Mouse (Mus musculus) ES-E14 (cell line): ENCODE measurements around the gene Inpp5f.

Experiments used
- CHD2 ChIP-seq: IDR thresholded peaks from 2 replicates; pipeline ENCODE4 v1.6.1; 2014; ENCODE audit warnings: mild to moderate bottlenecking, low read depth, low read length, inconsistent platforms
- HCFC1 ChIP-seq: IDR thresholded peaks from 2 replicates; pipeline ENCODE4 v1.6.1; 2012; ENCODE audit warnings: low read length, inconsistent platforms, borderline replicate concordance; ENCODE audit not compliant: insufficient read depth
- MAFK ChIP-seq: IDR thresholded peaks from 2 replicates; pipeline ENCODE4 v1.6.1; 2014; ENCODE audit warnings: mild to moderate bottlenecking, low read depth, low read length, inconsistent platforms; ENCODE audit not compliant: insufficient read depth
- ZC3H11A ChIP-seq: IDR thresholded peaks from 2 replicates; pipeline ENCODE4 v1.6.1; 2012; ENCODE audit warnings: low read depth, mild to moderate bottlenecking, inconsistent platforms, low read length, borderline replicate concordance
- ZNF384 ChIP-seq: IDR thresholded peaks from 2 replicates; pipeline ENCODE4 v1.6.1; 2012; ENCODE audit warnings: low read depth, low read length, inconsistent platforms

DNA sequence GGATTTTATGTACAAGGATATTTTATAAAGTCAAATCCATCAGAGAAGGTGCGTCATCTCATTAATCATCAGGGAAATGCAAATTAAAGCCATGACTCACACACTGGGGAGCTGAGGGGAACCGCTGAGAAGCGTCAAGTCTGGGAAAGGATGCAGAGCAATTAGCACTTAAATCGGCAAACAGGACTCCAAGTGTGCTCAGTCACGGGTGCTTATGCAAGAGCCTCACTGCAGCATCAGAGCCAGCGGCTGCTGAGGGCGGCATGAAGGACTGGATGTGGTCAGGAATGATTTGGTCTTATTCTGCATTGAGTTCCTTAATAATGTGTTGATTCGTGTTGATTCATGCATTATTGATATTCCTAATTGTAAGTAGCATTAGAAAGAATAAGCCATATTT lies 60.8 kb downstream of the Inpp5f start:
- TF ChIP-seq CHD2 = no peak
- no peak for TF ChIP-seq ZNF384
- TF ChIP-seq HCFC1 = no peak
- no peak for TF ChIP-seq MAFK
- no peak for TF ChIP-seq ZC3H11A
